Mouse (Mus musculus) liver, adult 2 months (tissue): ENCODE measurements around the gene Cdk14.

Experiments used
- CTCF ChIP-seq: fragments of 200-500 bp; IDR thresholded peaks from 2 replicates; pipeline ENCODE4 v1.5.1; 2011; ENCODE audit warnings: low read depth, low read length, control low read depth
- POLR2A ChIP-seq: fragments of 200-500 bp; IDR thresholded peaks from 2 replicates; pipeline ENCODE4 v1.6.1; 2011; ENCODE audit warnings: low read length, control low read depth; ENCODE audit not compliant: insufficient read depth; ENCODE audit errors: extremely low read depth

GRCm38 (mm10) chr5:4986181-4986580 is 433.9 kb downstream of the Cdk14 start:
- no peak for TF ChIP-seq CTCF
- no peak for TF ChIP-seq POLR2A
